Mouse (Mus musculus) induced T-regulatory cell, adult 2 months (primary cell): ENCODE data around the gene Dbn1.

Experiments
- DNase-seq: peaks from one replicate; pipeline ENCODE4 v3.0.0-alpha.2; 2012; ENCODE audit warnings: low read depth

The Dbn1 gene

GRCm38 (mm10) chr13:55478036-55478435 lies 9.9 kb downstream of the Dbn1 start:
- DNase-seq, result peak; percentile 68

- DNase-seq, result no peak
Measured at GRCm38 (mm10) chr13:55477492-55477891, 10.4 kb downstream of the Dbn1 start.

DNA sequence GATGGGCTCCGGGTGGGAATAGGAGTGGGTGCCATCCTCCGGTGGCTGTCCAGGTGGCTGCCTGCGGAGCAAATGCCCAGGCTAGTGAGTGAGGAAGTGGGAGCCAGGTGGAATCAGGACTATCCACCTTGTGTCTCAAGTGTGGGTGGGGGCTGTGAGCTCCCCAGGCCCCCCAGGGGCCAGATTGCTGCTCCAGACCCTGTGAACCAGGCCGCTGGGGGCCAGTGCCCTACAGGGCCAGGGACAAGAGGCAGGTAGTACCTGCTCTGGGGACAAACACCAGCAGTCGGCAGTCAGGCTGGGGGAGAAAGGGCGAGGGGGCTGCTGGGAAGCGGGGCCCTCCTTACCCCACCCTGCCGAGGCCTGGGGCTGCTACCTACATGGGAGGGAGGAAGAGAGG lies 11.7 kb downstream of the Dbn1 start:
- DNase-seq, result no peak

DNA sequence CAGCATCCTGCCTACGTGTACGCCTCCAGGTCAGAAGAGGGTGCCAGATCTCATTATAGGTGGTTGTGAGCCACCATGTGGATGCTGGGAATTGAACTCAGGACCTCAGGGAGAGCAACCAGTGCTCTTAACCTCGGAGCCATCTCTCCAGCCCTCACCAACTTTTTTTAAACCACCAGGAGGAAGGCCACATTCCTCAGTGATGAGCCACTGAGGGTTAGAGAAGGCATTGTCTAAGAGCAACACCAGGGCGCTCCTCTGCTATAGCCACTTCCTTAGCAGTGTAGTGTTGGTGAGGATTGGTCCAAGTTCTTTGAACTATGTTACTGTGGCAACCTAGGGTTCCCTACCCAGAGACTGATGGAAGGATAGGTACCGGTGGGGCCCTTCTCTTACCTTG lies 12.2 kb downstream of the Dbn1 start:
- DNase-seq, result no peak

GRCm38 (mm10) chr13:55474621-55475069 lies 13.3 kb downstream of the Dbn1 start:
- peak; percentile 54 for DNase-seq

DNA sequence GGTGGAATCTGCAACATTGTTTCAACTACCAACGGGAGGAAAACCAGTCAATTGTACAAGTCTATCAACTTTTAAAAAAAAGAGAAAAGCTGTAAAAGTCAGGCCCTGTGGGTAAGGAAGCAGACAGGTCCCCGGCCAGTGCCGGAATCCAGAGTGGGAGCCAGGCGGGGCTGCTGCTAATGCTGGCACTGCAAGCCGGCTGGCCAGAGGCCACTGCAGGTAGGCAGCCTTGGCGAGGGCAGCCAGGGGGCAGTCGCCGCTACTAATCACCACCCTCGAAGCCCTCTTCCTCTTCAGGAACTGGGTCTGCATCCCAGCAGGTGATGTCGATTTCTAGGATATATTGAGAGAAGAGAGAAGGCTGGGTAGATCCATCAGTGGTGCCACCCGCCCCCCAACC lies 13.9 kb downstream of the Dbn1 start:
- DNase-seq, result peak; percentile 31

- DNase-seq, result peak; percentile 57
Measured at GRCm38 (mm10) chr13:55473076-55473831, 14.7 kb downstream of the Dbn1 start.

- DNase-seq, result peak; percentile 77
Measured at GRCm38 (mm10) chr13:55472132-55473022, 15.5 kb downstream of the Dbn1 start.

- DNase-seq, result no peak
Measured at GRCm38 (mm10) chr13:55471819-55472131, 16.1 kb downstream of the Dbn1 start.

DNA sequence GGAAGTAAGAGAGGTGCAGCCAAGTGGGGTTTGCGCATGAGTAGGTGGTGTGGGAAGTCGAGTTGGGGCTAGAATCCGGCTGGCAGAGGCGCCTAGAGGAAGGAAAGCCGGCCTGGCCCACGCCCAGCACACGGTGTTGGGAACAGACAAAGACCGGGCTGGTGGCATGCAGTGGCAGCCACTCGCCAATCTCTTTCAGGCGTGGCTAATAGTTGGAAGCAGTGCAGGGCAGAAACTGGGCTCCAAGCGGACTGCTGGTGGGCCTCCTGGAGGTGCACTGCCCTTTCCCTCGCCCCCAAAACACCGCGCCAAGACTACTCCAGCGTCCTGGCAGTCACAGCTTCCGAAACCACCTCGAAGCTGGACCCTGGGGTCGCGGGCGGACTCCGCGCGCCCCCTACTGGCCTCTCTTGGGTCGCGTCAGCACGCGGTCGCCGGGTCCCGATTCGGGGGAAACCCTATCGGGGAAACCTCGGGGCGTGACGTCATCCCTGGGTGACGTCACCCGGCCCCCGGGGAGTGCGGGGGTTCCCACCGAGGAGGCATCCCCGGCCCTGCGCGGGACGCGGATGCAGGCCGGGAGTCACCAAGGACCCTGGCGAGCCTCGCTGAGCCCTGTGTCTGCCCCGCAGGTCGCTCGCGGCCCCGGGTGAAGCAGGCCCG lies 16.6 kb downstream of the Dbn1 start:
- DNase-seq, result peak; percentile 94

DNA sequence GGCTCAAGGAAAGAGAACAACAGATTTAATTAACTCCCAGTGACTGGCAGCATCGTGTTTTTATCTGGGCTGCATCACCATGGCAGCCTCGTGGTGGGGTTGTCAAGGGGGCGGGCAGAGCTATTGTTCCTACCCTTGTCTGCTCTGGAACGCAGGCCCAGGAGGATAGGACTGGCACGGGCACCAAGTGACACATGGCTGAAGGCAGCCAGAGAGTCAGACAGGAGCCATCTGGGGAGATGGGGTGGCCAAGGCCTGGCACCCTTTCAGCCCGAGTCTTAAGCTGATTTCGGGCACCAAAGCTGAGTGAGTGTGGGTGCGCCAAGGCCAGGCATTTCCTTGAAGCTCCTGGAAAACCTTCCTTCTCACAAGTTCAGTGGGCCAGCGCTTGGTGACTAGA lies 17.5 kb downstream of the Dbn1 start:
- peak; percentile 49 for DNase-seq

- DNase-seq, result no peak
Measured at GRCm38 (mm10) chr13:55468851-55469560, 18.9 kb downstream of the Dbn1 start.

DNA sequence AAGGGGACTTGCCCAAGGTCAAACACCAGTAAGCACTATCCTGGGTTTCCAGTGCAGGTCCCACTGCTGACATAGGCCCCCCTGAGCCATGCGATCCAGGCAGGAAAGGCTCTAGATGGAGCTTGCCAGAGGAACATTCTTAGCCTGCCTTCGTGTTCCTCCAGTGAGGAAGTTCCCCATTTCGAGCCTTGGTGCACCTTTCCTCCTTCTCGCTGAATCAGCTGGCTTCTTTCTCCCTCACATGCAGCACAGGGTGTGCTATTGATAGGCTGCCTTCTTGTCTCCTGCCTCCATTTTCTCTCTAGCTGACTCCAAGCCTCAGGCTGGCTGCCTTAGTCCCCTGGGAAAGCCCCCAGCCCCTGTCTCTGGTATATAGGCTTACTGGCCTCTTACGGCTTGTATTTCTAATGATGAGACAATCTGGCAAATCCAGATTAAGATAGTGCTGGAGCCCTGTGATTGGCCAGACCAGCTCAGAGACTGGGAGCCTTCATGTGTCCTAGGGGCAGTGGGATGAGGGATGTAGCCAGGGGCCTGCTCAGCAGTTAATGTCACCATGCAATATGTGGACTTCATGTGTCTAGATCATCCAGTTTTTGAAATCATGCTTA lies 22.0 kb downstream of the Dbn1 start:
- no peak for DNase-seq

- peak; percentile 44 for DNase-seq
Measured at GRCm38 (mm10) chr13:55465184-55465583, 22.7 kb downstream of the Dbn1 start.

- DNase-seq, result peak; percentile 84
Measured at GRCm38 (mm10) chr13:55464027-55464884, 23.7 kb downstream of the Dbn1 start, which contains the start of gene Prr7. TSS of gene Prr7 (plus strand) at chr13:55464267.

DNA sequence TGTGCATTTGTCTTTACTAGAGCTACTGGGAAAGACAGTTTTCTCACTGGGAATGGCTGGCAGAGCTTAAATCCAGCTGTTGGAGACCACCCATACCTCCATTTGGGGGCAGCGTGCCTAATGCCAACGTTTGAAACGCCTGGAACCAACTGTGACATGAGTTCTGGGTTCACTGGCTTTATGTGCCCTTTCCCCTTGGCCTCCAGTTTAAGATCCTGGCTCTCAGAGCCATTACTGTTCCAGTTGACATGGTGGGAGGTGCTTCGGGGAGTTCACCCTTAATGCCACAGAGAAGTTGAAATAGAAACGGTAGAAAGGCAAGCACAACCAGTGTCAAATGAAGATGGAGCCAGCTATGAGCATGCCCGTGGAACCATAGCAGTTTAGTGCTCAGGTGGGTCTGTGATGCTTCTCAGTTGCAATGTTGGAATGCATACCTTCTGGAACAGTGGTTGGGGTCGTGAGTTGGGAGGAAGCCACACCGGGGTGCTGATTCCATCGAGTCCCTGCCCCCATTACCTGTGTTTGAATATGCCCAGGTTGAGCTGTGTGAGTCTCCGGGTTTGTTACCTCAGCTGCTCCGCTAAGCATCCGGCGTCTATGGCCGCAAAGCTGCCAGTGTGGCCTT lies 24.4 kb downstream of the Dbn1 start:
- no peak for DNase-seq

GRCm38 (mm10) chr13:55462965-55463364 lies 24.9 kb downstream of the Dbn1 start:
- DNase-seq, result peak; percentile 59

DNA sequence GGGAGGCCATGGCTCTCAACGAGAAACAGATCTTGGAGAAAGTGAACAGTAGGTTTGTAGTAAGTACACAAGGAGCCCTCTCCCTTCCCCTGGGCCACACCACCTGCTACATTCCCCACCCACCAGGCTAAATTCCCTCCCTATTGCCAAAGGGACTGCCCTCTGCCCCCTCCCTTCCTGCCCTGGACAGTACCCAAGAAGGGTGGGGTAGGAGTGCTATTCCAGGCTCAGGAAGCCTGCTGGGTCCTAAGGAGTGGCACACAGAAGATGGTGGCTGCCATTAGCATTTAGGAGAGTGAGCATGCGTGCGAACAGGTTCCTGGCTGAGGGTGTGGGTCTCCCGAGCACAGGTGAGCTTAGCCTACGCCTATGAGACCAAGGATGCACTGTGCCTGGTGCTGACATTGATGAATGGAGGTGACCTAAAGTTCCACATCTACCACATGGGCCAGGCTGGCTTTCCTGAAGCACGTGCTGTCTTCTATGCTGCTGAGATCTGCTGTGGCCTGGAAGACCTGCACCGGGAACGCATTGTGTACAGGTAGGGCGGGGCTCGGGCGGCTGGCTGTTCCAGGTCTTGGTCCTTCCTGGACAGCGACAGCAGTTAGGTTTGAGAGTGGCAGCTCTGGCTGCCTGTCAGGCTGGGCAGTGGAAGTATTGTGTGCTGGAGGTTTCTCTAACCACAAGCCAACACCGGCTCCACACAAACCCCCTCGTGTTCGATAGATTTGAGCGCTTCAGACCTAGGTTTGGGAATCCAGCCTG lies 35.9 kb downstream of the Dbn1 start:
- DNase-seq, result no peak

DNA sequence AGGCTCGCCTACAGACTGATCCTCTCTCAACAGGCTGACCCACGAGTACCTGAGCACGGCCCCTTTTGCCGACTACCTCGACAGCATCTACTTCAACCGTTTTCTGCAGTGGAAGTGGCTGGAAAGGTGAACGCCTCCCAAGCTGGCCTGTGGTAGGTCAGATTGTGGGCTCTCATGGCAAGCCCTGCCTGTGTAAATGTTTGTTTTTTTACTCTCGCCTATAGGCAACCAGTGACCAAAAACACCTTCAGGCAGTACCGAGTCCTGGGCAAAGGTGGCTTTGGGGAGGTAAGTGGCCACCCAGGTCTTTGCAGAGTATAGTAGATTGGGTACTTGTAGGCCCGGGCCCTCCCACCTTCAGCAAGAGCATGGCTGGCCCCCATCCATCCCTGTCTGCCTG lies 36.6 kb downstream of the Dbn1 start:
- no peak for DNase-seq
